Mouse (Mus musculus) layer of hippocampus, adult 2 months (tissue): ENCODE results near the gene Klhl5. TPM values are rescaled to one million over a fixed set of nuclear protein-coding genes. Genes with fewer than 3 reads are reported as not detected.
"Not testable (repeated sequence)": the region's sequence is repeated elsewhere in the genome, so short reads cannot be mapped to it uniquely, and the experiment has no call there.

ENCODE experiments used
- DNase-seq, 2 experiments: peaks; one replicate each; pipeline ENCODE4 v3.0.0; 2022; ENCODE audit warnings: low spot score in 2 of 2
- H3K27ac ChIP-seq: fragments of 200-600 bp; 2 replicates; pipeline ENCODE4 v1.8.1; 2022
- H3K4me3 ChIP-seq: fragments of 200-600 bp; 2 replicates; pipeline ENCODE4 v1.8.1; 2022; ENCODE audit warnings: mild to moderate bottlenecking
- CTCF ChIP-seq: fragments of 200-600 bp; conservative IDR thresholded peaks from 2 replicates; pipeline ENCODE4 v1.8.1; 2022; ENCODE audit warnings: antibody characterized with exemption, mild to moderate bottlenecking, moderate library complexity
- total RNA-seq, 2 experiments: library from RNA; stranded (reverse); gene quantifications; 2 replicates each; pipeline ENCODE4 v1.2.3; 2021

The Klhl5 gene
- total RNA-seq, 2 experiments from 2014 or later, result 53.8 to 62.9 TPM

GRCm38 (mm10) chr5:65102026-65102640 is 5.2 kb upstream of the Klhl5 start:
- Histone ChIP-seq H3K27ac (no peak overlapping the region), H3K4me3 (no peak overlapping the region)
- no peak for TF ChIP-seq CTCF
- no peak for DNase-seq

GRCm38 (mm10) chr5:65102641-65103042 is 4.7 kb upstream of the Klhl5 start:
- H3K27ac ChIP-seq, result no peak overlapping the region
- TF ChIP-seq CTCF, result no peak
- no peak for DNase-seq

GRCm38 (mm10) chr5:65107773-65108432 is 564 bp downstream of the Klhl5 start:
- TF ChIP-seq CTCF, result no peak
- no peak for DNase-seq
- peak overlapping the region; percentile 88 for H3K27ac ChIP-seq
- peak overlapping the region; percentile 82 for H3K4me3 ChIP-seq

More at GRCm38 (mm10) chr5:65102641-65103042, 4.7 kb upstream of the Klhl5 start:
- H3K4me3 ChIP-seq, result no peak overlapping the region

GRCm38 (mm10) chr5:65112225-65112624 is 4.9 kb downstream of the Klhl5 start:
- not testable (repeated sequence) for H3K4me3 ChIP-seq, H3K27ac ChIP-seq, DNase-seq

- H3K4me3 ChIP-seq, result no peak overlapping the region
- TF ChIP-seq CTCF, result no peak
- peak overlapping the region; percentile 64; the same call in 1 of the 2 replicates for H3K27ac ChIP-seq
- DNase-seq, result no peak
Observed at GRCm38 (mm10) chr5:65113323-65113722, 6.0 kb downstream of the Klhl5 start.

- Histone ChIP-seq H3K27ac (no peak overlapping the region), H3K4me3 (no peak overlapping the region)
- DNase-seq, result no peak
- TF ChIP-seq CTCF, result no peak
Observed at GRCm38 (mm10) chr5:65116789-65117188, 9.4 kb downstream of the Klhl5 start.

- TF ChIP-seq CTCF, result no peak
- no peak for DNase-seq
- no peak overlapping the region for H3K4me3 ChIP-seq
- H3K27ac ChIP-seq, result 0 out of 2 replicates have a peak overlapping the region, but pooled peaks have one; percentile 8
Observed at GRCm38 (mm10) chr5:65119495-65119894, 12.2 kb downstream of the Klhl5 start.

- no peak overlapping the region for H3K4me3 ChIP-seq
- DNase-seq, result no peak
- no peak for TF ChIP-seq CTCF
- 0 out of 2 replicates have a peak overlapping the region, but pooled peaks have one; percentile 8 for H3K27ac ChIP-seq
Observed at GRCm38 (mm10) chr5:65119918-65120317, 12.6 kb downstream of the Klhl5 start.

GRCm38 (mm10) chr5:65122616-65123015 is 15.3 kb downstream of the Klhl5 start:
- no peak for TF ChIP-seq CTCF
- Histone ChIP-seq H3K27ac (no peak overlapping the region), H3K4me3 (no peak overlapping the region)
- no peak for DNase-seq

- no peak overlapping the region for H3K27ac ChIP-seq
- H3K4me3 ChIP-seq, result no peak overlapping the region
- no peak for DNase-seq
- TF ChIP-seq CTCF, result peak; percentile 42
Observed at GRCm38 (mm10) chr5:65126137-65126536, 18.8 kb downstream of the Klhl5 start.

- no peak overlapping the region for H3K27ac ChIP-seq
- DNase-seq, result no peak
- TF ChIP-seq CTCF, result no peak
- H3K4me3 ChIP-seq, result no peak overlapping the region
Observed at GRCm38 (mm10) chr5:65128481-65128880, 21.1 kb downstream of the Klhl5 start.

- Histone ChIP-seq H3K27ac (peak overlapping the region; percentile 96), H3K4me3 (peak overlapping the region; percentile 78)
- peak; percentile 35 to 58 for DNase-seq
- TF ChIP-seq CTCF, result no peak
Observed at GRCm38 (mm10) chr5:65130528-65131210, 23.3 kb downstream of the Klhl5 start.

GRCm38 (mm10) chr5:65131211-65131879 is 24.0 kb downstream of the Klhl5 start:
- H3K4me3 ChIP-seq, result peak overlapping the region; percentile 78
- 0 out of 2 replicates have a peak, but pooled peaks have one; percentile 18 for TF ChIP-seq CTCF
- peak overlapping the region; percentile 96 for H3K27ac ChIP-seq
- DNase-seq, result no peak
